Mouse (Mus musculus): ENCODE results near the gene Prkn.

The Prkn gene

DNA sequence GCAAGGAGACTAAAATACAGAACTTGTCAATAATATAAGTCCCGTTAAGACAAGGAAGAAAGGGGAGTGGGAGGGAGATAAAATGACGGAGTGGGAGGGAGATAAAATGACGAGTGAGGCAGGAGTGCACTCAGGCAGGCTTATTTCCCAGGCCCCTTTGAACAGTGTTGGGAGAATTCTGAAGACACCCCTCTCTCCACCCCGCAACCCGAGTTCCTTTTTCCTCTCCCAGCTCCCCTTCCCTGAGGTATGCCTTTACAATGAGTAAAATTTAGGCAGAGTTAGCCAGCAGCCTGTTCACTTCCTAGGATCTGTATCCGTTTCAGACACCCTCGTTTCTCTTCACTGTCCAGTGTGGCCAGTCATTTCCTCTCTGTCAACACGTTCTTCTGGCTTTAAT lies 1073.4 kb downstream of the Prkn start:
- DNase-seq (ENCODE audit: low spot score), result no peak

DNA sequence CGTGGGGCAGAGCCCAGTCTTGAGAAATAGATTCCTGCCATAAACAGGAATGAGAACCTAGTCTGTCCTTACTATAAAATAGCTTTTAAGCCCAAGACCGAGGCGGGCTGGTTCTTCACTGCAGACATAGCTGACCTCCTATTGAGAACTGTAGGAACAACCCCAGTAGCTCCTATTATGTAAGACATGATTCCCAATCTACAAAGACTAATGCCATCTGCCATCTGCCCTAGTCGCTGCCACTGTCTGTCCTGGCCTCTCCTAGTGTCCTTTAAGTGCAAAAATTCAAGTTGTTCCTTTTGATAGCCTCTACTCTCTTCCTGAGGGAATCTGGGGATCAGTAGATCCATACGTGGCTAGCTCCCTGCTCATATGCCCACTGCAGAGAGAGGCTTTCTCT lies 1074.3 kb downstream of the Prkn start:
- DNase-seq (ENCODE audit: low spot score), result no peak

DNA sequence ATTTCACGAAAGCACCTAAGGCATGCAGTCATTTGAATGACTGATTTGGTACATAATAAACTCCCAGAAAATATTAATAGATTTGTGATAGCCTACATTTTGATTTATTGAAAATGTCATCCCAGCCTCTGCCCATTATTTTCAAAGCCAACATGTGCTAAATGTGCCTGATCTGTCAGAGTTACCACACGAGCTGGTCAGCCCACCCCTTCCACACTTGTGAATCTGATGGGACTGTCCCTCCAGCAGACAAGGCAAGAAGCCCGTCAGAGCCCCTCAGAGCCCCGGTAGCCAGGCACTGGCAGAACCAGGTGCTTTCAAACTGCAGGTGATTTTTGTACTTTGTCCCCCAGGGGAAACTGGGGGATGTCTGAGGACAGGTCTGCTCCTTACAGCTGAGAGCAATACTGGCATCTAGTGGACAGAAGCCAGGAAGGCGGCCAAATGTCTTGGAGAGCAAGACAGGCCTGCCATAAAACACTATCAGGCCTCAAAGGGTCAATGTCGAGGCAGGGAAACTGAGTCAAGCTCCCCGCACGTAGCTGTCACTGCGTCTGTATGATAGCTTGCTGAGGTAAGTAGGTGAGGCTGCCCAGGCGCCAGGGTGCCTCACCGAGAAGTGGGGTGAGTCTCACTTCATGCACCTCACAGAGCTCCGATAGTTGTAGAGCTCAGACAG lies 1078.1 kb downstream of the Prkn start:
- DNase-seq (ENCODE audit: low spot score), result peak; percentile 39

DNA sequence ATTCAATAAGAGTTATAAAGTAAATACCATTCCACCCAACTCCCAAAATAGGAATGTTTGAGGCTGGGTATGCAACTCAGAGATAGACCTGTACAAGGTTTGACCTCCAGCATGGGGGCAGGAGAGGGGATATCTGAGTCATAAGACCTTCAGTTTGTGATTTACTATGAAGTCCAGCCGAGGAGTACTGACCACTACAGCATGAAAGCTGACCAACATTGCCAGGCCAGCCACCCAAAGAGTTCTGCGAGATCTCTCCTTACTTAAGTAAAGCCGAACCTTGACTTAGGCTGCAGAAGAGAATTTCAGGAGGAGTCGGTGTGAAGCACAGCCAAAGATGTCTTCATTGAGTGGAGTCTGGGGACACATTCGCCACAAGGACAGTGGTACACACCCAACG lies 1079.4 kb downstream of the Prkn start:
- no peak for DNase-seq (ENCODE audit: low spot score)

DNA sequence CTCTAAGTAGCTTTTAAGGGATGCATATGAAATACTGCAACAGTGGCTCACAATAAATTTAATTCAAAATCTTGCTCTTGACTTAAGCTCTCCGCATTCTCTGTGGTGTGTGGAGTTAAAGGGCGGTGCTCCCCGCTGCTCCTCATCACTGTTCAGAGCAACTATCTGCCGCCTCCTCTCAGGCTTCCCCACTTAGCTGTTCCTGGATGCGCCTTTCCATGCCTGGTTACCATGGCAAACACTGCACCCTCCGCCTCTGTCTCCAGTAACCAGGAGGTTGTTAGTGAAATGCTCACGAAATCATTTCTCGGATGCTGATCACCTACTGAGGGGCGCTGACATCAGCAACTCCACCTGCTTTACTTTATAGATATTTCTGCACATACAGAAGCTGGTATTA lies 1080.8 kb downstream of the Prkn start:
- peak; percentile 58 for DNase-seq (ENCODE audit: low spot score)

DNA sequence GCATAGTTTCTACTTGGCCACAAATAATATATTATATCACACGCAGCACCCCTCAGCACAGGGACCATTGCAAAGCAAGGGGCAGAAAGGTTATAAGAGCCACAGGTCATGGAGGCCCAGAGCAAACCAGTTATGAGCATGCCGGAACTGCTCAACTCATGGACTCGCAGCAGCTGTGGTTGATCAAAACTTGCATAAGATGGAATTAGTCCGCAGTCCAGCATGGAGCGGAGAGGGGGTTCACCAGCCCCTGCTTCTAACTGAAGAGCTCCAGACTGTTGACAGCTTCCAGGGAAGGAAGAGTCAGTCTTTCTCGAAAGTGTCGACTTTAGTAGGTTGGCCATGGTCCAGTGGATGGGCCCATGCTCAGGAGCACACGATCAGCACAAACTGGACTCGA lies 1083.8 kb downstream of the Prkn start:
- DNase-seq (ENCODE audit: low spot score), result no peak

DNA sequence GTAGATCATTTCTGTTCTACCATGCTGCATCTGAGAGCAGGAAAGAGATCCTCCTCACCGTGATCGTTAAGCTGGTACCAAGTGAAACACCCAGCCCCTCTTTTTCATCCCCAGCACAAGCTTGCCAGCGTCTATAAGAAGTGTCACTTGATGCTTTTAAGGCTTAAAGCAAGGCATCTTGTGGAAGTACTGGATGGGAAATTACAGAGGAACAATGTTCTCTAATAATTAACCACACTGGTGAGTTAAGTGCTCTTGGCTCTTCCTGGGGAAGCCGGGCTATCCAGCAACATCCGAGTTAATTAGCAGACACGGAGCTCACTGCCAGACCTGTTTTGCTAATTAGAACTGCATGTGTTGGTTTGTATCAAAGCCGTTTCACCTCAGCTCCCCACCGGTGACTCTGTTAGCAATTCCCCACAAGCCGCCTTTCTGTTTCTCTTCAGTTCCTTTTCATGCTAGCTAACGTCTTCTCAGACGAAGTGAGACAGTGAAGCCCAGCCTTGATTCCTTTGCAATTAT lies 1086.7 kb downstream of the Prkn start:
- DNase-seq (ENCODE audit: low spot score), result no peak

DNA sequence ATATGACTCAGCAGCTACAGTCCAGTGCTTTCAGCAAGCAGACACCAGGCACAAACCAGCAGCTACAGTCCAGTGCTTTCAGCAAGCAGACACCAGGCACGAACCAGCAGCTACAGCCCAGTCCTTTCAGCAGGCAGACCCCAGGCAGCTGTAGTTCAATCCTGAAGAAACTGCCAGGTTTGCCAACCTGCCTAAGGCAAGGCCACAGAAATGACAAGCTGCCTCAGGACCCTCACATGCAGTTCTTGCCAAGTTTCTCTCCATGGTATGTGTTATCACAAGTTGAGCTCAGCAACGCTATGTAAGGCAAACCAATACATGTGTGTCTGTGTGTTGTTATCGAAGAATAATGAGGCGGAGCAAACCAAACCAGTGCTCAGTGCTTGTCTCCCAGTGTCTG lies 1091.5 kb downstream of the Prkn start:
- no peak for DNase-seq (ENCODE audit: low spot score)

DNA sequence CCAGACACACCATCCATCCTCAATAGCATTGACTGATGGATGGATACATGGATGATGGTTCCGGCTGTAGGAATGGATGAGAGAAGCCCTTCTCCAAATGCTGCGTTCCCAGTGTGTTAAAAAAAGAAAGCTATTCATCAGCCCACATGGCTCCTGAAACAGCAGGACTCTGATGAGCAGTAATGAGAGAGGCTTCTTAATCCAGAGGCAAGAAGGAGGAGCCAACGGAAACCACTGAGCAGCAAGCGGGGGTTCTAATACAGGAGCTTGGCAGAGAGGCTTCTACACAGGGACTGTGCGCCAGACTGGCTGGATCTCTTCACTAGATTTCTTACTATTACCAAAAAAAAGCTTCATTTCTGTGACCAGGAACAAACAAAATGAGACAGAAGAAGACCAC lies 1093.6 kb downstream of the Prkn start:
- no peak for DNase-seq (ENCODE audit: low spot score)

DNA sequence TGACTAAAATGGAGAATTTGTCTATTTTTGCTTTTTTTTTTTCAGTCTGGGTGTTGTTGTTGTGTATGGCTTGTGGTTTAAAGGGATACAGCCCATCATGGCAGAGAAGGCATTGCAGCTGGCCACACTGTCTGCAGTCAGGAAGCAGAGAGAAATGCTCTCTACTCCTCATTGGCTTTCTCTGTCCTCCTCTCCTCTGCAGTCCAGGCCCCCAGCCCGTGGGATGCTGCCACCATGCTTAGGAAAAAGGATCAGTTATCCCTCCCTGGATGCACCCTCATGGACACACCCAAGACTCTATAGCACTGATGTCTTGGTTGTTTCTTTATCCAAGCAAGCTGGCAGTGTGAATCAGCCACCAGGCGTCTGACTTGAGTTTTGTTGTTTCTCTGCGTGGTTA lies 1107.3 kb downstream of the Prkn start:
- no peak for DNase-seq (ENCODE audit: low spot score)

DNA sequence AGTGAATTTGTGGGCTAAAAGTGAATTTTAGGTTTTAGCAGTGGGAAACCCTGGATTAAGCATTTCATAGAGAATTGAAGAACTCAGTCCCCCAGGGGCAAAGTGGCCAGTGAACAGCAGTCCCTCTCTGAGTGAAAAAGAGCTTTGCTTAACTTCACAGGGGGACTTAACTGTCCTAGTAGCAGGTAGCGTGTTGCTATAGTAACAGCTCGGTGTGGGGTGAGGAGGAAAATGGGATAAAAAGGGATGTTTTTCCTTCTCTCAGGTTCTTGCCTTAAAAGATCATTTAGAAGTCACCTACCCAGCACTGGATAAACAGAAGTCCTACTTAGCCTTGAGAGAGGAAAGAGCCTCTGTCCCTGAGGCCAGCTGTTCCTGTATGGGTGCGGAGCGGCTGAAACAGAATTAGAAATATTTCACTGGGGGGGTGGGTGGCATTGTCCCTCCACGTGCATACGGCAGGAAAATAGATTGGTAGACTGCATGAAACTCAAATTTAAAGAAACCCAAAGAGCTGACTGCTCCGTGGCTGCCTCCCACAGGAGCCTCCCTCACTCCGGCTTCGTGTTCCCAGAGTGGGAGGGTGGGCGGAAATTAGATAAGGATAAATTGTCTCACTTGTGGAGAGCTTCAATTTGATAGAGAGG lies 1109.5 kb downstream of the Prkn start:
- DNase-seq (ENCODE audit: low spot score), result peak; percentile 49

DNA sequence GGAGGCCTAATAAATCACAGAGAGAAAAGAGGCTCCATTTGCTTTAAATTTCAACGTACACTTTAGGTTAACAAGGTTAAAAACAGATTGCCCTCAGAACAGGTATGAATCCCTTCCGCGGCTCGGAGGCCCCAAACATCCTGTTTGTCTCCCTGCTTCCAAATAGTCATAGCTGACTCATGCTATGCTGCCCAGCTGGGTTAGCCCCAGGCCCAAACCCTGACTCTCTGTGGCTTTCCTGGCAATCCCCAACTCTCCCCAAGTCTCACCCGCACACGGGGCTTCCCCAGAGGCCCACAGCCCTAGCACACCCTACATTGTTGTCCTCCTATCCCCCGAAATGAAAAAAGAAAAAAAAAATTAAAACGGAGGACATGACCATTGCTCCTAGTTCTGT lies 1110.0 kb downstream of the Prkn start:
- no peak for DNase-seq (ENCODE audit: low spot score)

DNA sequence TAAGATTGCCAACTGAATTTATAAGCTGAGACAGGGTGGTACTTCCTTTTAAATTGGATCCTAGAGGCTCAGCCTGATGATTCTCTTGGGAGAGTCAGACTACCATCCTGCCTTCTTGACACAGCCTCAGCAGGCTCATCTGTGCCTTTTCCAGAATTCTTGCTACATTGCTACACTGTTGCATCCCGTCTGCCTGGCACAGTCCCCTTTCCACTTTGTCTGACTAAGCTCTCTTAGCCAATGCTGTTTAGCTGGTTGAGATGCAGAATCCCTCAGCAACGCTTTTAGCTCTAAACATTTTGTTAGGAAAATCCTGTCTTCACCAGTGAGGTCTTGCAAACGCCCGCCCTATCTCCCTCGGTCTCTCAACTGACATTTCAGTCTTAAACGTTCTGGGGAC lies 1115.1 kb downstream of the Prkn start:
- no peak for DNase-seq (ENCODE audit: low spot score)

DNA sequence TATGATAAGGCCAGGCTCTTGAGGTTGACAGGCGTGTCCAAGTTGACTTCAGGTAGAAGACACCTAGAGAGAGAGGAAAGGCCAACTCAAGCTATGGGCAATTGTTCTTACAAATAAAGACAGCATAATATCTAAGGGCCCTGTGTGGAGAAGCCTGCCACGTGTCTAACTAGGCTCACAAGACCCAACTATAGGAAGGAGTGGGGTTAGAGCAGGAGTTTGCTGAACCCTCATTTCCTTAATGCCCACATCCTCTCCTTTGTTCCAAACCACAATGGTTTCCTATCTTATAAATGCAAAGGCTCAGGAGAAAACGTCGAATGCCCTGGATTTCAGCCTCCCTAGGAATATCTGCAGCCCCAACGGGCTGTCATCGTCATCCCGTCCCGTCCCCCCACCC lies 1120.3 kb downstream of the Prkn start:
- no peak for DNase-seq (ENCODE audit: low spot score)

DNA sequence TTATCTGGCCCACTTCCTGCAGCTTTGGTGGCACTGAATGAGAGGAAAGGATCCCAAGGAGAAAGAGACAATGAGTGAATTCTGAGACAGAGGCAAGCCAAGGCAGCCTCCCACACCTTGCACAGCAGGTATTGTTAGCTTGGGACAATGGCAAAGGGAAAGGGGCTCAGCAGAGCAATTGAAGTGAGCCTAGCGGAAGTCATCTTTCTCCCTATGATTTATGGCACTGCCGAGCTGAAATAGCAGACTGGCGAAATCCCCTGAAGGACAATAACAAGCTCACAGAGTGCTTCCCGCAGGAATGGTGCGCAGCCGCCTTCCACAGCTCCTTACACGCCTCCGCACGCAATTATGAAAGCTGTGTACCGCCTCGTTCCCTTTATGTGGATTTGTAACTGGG lies 1122.6 kb downstream of the Prkn start:
- DNase-seq (ENCODE audit: low spot score), result peak; percentile 56

DNA sequence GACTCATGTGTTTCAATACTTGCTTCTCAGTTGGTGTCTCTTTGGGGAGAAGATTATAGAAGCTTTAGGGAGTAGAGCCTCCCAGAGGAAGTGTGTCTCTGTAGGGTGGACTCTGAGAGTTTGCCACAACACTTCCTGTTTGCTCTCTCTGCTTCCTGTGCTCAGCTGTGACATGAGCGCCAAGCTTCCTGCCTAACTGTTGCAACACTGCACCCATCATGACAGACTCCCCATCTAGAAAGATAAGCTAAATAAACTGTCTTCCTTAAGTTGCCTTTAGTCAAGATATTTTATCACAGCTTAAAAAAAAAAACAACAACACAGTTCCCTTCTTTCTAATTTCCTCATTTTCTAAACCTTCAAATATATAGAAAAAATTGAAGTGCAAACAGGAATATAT lies 1130.0 kb downstream of the Prkn start:
- no peak for DNase-seq (ENCODE audit: low spot score)

DNA sequence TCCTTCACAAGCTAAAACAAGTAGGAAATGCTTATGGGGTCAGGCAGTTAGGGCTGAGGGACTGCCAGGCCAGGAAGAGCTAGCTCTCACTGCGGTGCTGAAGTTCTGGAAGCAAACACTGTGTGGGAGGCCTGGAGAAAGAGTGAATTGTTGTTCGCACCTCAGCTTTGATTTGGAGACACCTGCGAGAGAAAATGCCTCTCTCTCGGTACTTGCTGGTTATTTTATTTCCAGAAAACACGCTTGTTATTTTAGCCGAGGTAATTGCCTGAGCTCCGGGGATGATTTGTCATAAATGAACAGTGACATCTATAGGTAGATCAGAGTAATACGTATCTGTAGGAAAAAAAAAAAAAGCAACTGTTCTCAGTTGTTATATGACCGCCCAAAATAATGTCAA lies 1132.4 kb downstream of the Prkn start:
- peak; percentile 46 for DNase-seq (ENCODE audit: low spot score)

DNA sequence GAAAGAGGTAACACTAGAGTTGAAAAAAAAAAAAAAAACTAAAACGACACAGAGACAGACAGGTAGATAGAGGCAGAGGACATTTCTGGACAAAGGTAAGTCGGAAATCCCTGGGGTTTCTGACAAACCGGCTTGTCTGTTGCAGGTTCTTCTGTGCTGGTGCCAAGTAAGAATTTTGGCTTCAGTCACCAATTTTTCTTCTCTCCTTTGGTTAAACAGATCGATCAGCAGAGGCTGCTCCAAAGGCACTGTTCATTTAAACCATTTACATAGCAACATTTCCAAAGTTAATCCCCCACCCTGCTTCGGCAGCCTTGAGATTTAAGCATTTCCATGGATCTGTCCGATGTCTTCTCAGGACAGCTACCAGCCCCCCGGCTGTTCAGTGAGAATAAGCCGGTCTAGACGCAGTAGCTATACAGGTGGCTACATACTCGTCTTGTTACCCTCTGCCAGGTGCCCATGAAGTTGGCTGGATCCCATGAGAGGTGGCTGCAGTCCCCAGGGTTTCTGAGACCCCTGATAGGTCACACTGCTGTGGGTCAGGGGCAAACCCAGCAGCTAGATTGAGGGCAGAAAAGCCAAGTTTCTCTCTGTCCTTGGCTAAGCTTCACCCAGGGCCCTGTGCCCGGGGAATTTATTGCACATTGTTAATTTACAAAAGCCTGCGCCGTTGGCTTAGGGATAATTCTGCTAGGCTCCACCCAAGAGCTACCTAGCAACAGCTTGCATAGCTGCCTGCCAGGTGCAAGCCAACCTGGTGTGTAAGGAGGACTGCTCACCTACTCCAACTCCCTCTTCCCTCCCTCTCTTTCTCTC lies 1133.0 kb downstream of the Prkn start:
- peak; percentile 43 for DNase-seq (ENCODE audit: low spot score)

DNA sequence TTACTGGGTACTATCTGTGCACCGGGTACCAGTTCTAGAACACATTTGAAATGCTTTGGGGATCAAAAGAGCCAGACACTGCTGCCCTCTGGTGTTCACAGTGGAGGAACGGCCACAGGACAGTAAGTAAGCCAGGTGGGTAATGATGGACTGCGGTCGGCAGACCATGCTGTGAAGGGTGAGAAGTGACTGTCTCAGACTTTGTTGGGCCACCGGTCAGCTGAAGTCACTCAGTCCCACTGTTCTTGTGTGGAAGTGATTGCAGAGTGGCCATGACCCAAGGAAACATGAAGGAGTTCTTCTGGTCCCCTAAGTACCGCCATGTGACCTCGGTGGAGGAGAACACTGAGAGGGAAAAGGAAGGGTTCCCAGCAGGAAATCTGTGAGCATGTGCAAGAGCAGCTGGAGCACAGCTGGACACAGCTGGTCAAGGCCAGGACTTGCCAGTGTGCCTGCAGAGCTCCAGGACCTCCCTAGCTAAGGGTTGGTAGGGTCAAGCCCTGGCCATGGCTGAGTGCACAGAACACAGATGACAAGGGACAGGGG lies 1135.0 kb downstream of the Prkn start:
- peak; percentile 71 for DNase-seq (ENCODE audit: low spot score)

DNA sequence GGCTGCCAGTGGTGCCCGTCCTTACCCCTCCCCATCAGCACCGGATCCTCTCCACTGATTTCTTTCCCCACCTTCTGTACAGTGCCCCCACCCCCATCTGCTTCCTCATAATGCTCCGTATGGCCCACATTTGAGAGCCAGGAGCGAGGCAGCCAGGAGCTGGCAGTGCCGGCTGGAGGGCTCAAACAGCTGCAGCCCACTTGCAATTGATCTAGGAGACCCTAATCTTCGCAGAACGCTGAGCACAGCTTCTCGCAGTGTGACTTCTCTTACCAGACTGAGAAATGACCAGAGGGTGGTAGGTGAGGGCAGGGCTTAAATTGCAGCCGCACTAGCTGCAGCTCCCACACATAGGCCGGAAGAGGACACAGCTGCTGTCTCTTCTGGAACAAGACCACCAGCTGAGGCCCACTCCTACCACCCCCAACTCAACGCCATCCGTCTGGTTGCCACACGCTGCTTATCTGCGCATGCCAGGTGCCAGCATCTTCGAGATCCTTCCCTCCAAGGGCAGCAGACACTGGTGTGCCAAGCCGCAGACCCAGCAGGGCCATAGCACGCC lies 1138.2 kb downstream of the Prkn start:
- DNase-seq (ENCODE audit: low spot score), result peak; percentile 59

DNA sequence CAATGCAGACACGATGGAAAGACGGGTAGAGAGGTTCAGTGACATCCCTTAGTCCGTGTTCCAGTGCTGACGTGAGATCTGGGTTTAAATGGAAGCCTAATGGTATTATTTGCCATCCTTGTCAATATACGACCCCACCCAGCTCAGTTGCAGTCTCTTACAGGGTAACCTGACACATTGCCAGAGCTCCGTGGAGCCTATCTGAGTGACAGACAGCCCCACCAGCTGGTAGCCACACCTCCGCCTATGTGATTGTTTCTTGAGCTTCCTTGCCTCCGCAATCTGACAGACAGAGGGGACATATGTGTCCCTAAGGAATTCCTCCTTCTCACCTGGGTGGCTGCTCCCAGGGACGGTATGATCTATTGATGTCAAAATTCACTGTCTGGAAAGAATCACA lies 1141.5 kb downstream of the Prkn start:
- no peak for DNase-seq (ENCODE audit: low spot score)

DNA sequence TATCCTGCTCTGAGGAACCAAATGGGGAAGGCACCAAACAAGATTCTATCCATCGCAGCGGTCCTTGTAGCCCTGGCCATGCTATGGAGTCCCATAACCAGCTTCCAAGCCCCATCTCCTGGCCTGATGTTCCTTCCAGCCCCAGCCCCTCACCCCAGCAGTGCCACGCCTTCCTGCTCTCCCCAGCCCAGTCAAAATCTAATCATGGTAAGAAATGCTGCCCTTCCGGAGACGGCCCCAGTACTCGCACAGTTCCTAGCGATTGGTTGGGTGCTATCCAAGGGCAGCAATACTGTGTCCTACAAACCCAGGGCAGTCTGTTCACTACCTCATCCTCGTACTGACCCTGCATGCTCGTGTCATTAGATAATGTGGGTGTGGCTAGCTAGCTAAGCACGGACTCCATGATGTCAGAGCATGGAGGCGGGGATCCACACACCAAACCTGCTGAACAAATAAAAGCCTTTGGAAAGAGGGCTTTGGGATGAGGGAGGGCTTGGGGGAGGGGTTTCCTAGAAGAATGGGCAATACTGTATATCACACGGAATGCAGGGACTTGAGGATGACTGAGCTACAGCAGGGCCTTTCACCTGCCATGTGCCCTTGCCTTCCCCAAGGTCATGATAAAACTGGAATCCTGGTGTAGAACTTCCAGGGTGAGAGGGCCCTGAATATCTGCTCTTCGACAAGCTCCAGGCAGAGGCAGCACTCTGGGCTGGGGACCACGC lies 1148.1 kb downstream of the Prkn start:
- no peak for DNase-seq (ENCODE audit: low spot score)

Measured in layer of hippocampus, adult 11-12 months (tissue).